Mouse (Mus musculus): ENCODE measurements at regions not wholly inside any gene's neighbourhood (a gene's known extent, or its start where the extent isn't known, plus 50 kb on each side); places are given as distances from the start of the nearest gene placed in this dataset.
"Not testable (repeated sequence)": the region's sequence is repeated elsewhere in the genome, so short reads cannot be mapped to it uniquely, and the experiment has no call there.

DNA sequence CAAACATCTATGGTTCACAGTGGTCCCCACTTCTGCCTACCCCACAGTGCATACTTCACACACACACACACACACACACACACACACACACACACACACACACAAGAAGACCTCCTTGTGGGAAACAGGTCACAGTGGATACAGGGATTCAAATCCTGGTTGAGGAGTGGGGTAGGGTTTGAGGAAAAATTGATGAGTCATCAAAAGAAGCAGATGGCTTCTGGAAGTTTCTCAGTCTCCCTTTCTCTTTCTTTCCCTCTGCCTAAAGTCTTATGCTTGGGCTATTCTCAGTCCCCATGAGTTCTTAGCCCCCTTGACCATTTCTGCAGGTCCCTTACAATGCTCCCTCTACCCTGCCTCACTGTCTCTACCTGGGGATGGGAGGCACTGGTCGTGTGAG, 56.4 kb downstream of the Rassf10 start:
- no peak for DNase-seq

DNA sequence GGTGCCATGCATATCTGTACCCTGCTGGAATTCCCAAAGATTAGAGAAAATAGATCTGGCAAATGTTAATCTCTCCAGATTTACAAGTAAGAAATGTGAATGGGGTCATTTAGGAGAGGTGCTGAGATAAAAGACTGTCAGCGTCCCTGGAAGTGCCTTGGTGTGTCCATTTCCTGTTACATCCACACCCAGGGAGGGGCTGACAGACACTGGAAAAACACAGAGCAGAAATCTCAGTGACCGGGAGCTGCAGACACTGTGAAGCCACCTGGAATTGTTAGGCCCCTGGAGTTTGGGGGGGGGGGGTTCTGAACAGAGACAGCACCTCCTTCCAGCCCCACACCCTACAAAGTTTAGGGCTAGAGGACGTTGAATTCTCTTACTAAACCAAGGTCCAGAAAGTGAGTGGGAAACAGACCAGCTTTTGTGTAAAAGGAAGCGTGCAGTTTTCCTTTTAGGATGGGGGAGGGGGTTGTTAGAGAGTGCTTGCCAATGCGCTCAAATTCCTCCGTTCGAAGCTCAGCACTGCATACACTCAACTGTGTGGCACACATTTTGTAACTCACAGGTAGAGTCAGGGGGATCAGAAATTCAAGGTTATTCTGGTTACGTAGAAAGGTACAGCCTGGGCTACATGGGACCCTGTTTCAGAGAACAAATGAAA, 63.5 kb downstream of the Rassf10 start:
- DNase-seq, result no peak

DNA sequence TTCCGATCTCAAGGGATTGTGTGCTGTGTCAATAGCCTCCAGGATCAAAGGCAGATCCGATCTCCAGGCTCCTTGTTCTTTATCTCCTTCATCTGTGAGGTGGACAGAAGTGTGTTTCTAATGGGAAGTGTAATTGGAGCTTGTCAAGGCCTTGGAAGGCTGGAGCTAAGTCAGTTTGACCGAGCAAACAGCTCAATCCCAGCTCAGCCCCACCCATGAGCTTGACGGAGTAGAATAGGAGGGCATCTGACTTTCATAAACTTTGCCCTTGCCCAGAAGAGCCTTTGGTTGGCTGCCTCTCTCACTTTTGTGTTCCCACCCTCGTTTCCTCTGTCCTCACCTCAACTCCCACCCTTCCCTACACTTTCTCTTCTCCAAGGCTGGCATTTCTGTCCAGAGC, 67.7 kb downstream of the Rassf10 start:
- DNase-seq, result no peak

DNA sequence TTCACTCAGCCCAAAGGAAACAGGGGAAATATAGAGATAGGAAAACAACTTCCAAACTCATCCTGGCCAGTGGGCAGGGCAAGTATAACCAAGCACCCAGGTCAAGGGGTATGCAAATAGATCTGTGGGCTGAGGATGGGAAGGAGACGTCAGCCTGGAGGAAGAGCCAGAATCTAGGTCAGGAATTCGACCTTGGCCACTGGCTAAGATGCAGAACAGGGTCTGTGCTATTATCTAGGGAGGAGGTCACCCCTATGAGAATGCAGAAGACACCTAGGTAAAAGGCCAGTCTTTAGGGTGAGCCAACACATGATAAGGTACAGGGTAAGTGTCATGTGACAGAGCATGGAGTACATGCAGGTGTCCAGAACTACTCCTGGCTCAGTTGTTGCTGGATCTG, 68.8 kb downstream of the Rassf10 start:
- DNase-seq, result no peak

DNA sequence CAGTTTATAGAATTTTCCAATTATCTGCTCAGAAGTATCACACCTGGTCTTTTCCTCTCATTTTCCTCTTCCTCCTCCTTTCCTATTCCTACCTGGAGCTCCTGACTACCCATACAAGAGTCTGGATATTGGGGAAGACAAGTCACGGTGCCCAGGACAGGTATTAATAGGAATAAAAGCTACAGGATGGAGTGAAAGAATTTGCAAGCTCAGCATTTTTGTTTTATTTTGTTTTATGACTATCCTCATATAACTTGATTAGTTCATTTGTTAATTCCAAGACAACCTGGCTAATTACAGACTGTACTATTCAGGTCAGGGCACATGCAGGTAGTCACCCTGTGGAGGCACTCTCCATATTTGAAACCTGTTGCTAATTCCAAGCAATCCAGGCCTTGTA, 72.0 kb downstream of the Rassf10 start:
- DNase-seq, result no peak

DNA sequence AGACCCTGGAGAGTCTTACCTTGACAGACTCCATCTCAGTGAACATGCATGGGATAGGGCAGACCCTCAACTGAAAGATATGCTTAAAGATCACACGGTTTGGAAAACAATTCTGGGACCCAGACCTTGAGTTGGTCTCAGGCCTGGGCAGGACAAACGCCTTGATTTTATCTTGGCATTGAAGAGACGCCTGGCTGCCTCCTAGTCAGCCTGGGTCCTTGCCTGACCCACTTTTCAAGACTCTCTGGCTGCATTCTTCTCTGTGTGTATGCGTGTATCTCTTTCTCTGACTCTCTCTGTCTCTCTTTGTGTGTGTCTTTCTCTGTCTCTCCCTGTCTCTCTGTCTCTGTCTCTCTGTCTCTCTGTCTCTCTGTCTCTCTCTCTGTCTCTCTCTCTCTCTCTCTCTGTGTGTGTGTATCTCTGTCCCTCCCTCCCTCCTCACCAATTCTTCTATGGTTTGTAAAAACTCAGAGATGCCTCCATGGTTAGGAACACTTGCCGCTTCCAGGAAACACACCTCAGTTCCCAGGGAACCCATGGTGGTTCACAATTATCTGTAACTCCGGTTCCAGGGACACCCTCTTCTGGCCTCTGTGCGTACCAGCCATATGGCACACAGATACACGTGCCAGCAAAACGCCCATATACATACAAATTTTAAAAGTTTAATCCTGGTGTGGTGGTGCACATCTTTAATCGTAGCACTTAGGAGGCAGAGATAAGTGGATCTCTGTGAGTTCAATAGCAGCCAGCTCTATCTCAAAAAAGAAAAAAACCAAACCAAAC, 72.7 kb downstream of the Rassf10 start:
- no peak for DNase-seq

DNA sequence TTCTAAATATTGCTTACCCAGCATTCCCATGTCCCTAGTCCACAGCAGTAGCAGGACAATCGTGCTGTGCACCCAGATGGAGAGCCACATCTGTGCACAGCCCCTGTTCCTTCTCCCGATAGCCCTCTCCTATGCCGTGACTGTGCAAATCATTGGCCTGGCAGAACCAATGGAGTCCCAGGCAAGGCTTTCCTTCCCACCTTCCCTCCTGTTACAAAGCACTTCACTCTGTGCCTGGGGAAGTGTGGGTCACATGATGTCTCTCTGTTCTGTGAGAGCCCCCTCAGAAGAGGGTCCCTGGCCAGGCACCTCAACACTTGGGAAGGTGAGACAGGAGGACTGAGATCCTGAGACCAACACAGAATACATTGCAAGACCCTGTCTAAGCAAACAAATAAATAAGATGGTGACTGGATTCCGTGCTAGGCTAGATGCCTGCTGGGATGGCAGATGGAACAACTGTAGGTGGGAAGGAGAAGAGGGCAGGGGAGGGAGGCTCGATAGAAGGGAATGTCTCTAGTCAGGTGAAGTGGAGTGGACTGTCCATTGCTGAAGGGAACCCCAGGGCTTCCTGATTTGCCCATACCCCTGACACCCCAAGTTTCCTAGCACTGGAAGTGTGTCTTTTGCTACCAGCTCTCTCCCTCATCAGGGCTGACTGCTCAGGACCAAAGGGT, 73.5 kb downstream of the Rassf10 start:
- no peak for DNase-seq

DNA sequence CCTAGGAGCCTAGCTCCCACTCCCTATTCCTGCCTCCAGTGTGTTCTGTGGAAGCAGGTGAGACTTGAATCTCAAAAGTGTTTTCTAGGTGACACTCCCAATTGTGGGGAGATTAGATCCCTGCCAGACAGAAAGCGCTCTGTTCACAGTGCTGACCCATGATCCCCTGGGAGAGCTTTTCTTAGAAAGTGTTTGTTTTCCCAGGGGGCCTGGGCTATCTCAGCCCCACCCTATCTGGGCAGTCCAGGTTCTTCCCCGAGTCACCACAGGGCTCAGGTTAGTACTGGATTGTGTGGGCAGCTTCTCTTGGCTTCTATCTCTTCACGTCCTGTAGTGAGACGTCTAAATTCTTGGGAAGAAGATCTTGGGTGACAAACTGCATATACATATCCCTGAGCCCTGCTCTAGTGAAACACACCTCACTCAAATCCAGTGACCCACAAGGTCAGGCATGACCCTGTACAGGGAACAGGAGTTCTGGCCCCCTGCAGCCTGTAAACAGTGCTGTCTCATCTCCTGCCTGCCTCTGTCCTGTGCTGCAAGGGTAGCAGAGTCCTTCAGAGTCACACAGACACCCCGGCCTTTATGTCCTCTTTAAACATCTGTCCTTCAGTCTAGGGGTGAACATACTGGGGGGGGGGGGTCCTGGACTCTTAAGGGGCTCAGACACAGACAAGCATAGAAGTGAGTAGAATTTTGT, 76.4 kb downstream of the Rassf10 start:
- no peak for DNase-seq

DNA sequence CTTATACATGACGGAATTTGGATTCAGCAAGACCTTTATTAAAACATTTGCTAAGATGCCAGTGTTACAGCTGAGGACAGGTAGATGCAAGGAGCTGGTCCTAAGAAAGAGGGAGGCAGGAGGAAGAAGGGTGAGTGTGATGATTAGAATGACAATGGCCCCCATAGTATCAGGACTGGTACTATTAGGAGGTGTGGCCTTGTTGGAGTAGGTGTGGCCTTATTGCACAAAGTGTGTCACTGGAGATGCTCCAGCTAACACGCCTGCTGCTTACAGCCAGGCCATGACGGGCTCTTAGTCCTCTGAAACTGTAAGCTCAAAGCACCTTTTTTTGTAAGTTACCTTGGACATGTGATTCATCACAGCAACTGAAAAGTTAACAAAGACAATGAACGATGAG, 82.0 kb downstream of the Rassf10 start:
- no peak for DNase-seq

DNA sequence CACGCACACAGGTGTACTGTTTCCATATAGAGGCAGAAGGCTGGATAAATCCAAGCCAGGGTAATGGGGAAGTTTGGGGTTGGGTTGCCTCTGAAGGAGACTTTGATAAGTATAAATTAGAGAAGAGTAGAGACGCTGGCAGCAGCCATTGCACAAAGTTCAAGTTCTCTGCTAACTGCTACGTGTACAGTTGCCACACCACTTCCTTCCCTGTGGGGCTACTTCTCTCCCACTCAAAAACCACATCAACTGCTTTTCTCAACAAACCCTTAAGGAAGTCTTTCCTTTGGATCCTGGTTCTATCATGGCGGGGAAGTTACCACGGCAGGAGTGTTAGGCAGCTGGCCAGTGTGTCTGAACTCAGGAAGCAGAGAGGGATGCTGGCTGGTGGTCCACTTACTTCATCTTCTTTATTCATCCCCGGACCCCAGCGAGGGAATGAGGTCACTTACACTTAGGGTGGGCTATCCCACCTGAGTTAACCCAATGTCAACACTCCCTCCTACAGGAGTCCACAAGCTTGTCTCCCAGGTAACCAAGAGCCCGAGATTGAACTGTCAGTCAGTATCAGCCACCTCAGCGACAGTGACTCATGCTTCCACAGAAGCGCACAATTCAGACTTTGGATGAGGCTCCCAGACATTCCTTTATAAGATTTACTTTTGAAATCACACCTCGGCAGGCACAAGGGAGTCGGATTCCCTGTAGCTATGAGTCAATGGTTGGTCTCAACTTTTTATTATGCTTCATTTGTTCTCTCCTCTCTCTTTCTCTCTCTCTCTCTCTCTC, 84.3 kb downstream of the Rassf10 start:
- no peak for DNase-seq

DNA sequence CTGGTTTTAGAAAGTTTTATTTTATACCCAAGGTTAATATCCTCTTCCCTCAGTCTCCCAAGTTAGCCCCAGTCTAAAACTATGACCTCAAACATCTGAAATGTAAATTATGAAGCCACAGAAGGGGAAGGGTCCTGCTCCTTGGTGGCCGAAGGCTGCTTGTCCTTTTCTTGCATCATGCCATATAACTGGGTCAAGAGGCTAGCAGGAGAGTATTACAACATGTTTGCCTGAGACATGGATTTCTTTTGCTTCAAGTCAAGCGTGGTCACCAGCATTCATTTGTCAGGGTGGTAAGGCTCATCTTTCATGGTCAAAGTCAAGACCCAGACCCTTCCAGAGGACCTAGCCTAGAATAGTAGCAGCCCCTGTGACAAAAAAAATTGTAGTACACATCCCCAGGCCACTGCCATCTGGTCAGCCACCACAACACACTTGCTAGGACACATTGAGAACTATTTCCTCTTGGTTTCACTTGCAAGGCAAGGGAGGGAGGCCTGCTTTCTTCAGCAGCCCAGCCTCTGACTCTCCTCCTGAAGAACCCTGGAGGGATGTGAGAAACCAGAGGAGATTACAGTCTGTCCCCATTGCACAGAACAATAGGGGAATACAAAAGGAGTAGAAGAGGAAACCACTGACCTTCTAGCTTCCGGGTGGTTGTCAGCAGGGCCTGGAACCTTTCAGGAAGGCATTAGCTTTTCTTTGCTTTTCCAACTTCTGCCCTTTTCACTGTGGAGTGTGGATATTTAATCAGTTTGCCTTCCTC, 85.3 kb downstream of the Rassf10 start:
- no peak for DNase-seq

DNA sequence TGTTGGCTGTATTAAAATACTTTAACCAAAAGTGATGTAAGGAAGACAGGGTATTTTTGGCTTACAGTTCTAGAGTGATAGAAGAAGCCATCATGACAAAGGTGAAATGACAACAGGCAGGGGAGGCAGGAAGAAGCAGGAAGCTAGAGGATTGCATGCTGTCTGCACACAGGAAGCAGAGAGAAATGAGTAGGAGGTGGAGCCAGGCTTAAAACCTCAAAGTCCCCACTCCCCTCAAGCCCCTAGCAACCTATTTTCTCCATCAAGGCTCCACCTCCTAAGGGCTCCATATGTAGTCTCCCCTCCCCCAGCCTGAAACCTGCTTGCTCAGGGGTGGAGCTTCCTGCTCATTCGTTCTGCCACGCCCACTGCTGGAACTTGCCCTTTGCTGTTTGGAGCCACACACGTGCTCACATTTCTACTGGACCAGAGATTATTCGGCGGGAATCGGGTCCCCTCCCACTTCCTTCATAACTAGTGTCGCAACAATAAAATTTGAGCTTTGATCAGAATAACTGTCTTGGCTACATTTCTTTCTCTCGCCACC, 91.9 kb downstream of the Rassf10 start:
- not testable (repeated sequence) for DNase-seq

DNA sequence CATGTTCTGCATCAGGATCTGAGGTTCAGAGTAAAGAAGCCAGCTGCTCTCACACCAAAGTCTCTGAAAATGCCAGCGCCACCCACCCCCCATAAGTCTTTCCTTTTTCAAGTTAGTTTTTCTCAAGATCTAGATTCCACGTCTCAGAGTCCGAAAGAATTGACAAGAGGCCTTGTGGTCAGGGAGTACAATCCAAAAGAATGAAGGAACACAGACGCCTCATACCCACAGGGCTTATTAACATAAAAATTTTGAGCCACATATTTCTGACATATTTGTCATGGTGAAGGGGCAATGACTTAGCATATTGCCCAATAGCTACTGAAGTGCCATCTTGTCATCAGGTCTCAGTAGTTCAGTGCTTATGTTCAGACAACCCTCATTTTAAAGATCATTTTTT, 92.6 kb downstream of the Rassf10 start:
- no peak for DNase-seq

DNA sequence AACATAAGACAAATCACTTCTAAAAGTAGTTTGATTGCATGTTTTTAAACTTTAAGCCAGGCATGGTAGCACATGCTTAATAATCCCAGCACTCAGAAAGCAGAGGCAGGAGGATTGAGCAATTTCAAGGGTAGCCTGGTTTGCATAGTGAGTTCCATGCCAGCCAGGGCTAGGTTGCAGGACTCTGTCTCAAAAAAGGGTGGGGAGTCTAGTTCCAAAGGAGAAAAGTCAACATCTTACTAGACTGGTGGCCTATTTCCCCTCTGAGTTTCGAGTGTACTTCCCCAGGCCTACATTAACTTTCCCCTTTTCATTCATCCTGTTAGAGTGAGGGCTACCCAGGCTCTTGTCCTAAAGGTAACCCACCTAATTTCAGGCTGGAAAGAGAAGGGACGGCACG, 93.8 kb downstream of the Rassf10 start:
- no peak for DNase-seq

DNA sequence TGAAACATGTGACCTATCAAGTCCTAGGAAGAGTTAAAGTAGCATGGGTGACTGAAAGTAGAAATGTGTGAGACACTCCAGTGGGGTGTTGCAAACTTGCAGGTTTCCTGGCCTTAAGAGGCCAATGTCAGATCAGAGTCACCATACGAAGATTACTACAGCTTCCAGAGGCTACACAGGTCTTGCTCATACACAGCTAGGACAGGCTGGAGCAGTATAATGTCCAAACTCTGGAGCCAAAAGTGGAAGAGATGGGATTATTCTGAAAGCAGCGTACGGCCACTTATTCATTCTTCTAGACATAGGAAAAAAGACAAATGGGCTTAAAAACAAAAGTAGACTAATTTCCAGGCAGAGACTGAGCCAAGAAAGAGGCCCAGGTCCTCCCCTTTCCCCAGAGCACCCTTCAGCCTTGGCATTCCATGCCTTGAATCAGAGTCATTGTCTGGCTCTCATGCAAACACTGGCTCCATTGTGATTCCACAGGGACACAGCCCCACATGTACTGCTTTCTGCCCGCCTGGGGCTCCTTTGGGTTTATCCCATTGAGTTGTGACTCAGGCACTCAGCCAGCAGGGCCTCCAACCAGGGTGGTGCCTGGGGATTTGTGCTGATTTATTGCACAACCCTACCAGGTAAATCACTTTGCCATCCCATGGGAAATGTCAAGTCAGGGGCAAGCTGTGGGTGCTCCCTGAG, 94.5 kb downstream of the Rassf10 start:
- DNase-seq, result peak; percentile 34

DNA sequence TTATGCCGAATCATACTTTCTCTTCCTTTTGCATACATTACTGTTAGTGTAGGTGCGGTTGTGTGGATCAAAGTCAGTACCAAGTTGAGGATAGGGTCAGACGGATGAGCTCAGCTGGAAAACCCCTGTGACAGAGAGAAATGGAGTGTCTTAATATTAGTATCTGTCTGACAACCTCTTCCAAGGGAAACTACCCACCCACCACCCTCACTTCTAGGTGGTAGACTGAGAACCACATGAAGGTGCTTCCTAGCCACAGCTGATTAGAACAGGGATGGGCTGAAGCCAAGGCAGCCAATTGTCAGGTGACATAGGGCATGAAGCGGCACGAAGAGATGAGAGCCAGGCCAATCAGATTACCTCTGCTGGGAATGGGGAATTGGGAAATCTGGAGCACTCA, 95.7 kb downstream of the Rassf10 start:
- DNase-seq, result no peak

DNA sequence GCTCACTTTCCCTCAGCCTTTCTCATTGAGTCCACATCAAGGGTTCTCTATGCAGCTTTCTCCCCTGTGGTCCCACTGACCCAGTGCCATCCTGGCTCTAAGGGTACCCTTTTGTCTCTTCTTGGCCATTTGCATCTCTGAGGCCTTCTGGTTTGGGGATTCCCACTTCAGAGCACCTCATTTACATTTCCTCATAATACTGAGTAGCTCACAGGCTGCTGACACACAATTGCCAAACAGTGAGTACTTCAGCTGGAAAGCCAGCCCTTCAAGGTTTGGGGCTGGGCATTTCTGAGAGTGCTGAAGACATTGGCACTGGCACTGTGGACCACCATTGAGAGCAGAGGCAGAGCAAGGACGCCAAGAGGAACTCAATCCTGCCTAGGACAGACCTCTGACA, 99.2 kb downstream of the Rassf10 start:
- no peak for DNase-seq

DNA sequence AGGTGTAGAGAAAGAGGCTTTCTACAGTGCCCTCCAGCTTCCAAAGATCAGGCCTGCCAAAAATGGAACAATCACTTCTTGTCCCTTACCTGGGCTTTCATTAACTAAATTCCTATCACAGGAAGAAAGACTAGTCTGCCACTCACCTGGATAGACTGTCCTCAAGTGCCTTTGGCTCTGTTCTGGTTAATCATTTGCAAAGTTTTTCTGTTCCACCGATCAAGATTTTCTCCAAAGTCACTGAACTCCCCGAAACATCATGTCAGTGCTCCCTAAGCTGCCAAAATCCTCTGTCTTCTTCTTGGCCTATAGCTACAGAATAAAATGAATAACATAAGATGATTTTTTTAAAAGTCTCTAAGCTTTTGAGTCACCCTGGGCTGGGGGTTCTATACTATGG, 102.7 kb downstream of the Rassf10 start:
- DNase-seq, result no peak

DNA sequence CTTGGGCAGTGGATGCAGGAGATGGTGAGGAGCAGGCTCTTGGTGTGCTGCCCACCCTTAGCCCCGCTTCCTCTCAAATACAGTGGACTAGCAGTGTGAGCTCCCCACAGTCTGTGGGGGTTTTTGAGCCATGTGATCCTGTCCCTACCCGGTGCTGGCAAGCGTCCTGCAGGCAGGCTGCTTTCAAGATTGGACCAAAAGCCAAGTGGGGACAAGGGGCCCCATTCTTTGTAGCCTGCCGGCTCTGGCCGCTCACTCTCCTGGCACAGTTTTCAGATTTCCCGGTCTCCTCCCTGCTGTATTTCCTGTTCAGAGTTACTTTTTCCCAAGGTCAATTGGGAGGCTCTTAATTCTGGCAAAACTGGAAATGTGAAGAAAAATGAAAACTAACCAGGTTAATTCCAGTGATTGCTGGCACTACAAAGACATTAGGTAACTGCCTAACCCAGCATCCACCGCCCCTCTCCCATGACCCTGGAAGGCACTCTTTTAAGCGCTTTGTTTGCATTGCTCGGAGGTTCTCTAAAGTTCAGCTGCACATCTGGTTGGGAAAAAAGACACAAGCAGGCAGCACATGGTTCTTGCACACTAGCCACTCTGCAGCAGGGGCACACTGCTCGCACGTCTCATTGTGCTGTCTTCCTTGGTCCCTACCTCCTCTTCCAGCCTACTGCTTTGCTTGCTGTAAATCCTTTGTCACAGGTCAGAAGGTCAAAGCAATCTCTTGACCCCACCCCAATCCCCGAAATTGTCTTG, 105.6 kb downstream of the Rassf10 start:
- DNase-seq, result peak; percentile 61

DNA sequence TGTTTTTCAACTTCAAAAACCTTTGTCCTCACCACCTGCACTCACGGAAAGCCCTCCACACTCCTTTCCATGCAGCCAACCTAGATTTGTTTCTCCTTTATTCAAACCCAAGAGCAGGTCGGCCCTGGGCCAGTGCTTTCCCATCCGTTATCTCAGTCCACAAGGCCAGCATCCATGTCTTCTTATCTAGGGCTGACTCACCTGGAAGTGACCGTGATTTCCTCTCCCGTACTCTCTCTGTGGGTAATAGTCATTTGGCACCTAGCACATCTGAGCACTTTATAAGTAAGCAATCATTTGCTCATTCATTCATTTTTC, 106.2 kb downstream of the Rassf10 start:
- no peak for DNase-seq

Measured in right cerebral cortex, postnatal 4 days (tissue).